Mouse (Mus musculus) thymus, adult 2 months (tissue): Measurements from ENCODE around the gene Rnf146.

Experiments used
- CTCF ChIP-seq: fragments of 200-500 bp; IDR thresholded peaks from 2 replicates; pipeline ENCODE4 v1.5.1; 2012; ENCODE audit warnings: mild to moderate bottlenecking, control low read depth, low read length, moderate library complexity, borderline replicate concordance; ENCODE audit not compliant: control insufficient read depth, poor library complexity, insufficient read depth; ENCODE audit errors: extremely low read depth
- POLR2A ChIP-seq: fragments of 200-500 bp; IDR thresholded peaks from 2 replicates; pipeline ENCODE4 v1.6.1; 2012; ENCODE audit warnings: mild to moderate bottlenecking, low read length, control low read depth, moderate library complexity; ENCODE audit not compliant: control insufficient read depth, poor library complexity, insufficient read depth; ENCODE audit errors: extremely low read depth

- TF ChIP-seq CTCF (no peak), POLR2A (no peak)
These were observed 40.5 kb upstream of the Rnf146 start for GRCm38 (mm10) chr10:29402656-29403268.
